Mouse (Mus musculus) MEL (cell line): ENCODE measurements around the gene Kif6. TPM values are rescaled to one million over a fixed set of nuclear protein-coding genes. Genes with fewer than 3 reads are reported as not detected.

Experiments
- DNase-seq: peaks from one replicate; pipeline ENCODE4 v3.0.0; 2011; ENCODE audit warnings: low read depth, low spot score
- H3K27ac ChIP-seq: 2 replicates; pipeline ENCODE4 v1.5.1; 2012; ENCODE audit warnings: low read depth, mild to moderate bottlenecking, control low read depth, low read length, moderate library complexity; ENCODE audit not compliant: control insufficient read depth
- H3K27me3 ChIP-seq, 2 experiments: fragments of 150-350 bp in 1 of 2; sonication (generic) in 1 of 2; 2 replicates each; pipeline ENCODE4 v1.6.1; 2012; ENCODE audit warnings: low read length in 2 of 2, mild to moderate bottlenecking in 2 of 2, improper control_type of control experiment in 1 of 2, moderate library complexity in 1 of 2; ENCODE audit not compliant: insufficient read depth in 2 of 2, control insufficient read depth in 1 of 2
- H3K36me3 ChIP-seq, 2 experiments: 2 replicates each; pipeline ENCODE4 v1.6.1; 2012 to 2014; ENCODE audit warnings: low read length in 2 of 2, improper control_type of control experiment in 1 of 2, inconsistent platforms in 1 of 2, mild to moderate bottlenecking in 1 of 2; ENCODE audit not compliant: insufficient read depth in 2 of 2, control insufficient read depth in 1 of 2
- H3K4me1 ChIP-seq, 2 experiments: fragments of 150-350 bp in 1 of 2; sonication (generic) in 1 of 2; 2 replicates each; pipeline ENCODE4 v1.6.1; 2012; ENCODE audit warnings: low read length in 2 of 2, improper control_type of control experiment in 1 of 2, mild to moderate bottlenecking in 1 of 2; ENCODE audit not compliant: insufficient read depth in 2 of 2, control insufficient read depth in 1 of 2
- H3K4me3 ChIP-seq, 2 experiments: fragments of 150-350 bp in 1 of 2; sonication (generic) in 1 of 2; 2 replicates each; pipeline ENCODE4 v1.5.1; 2012; ENCODE audit warnings: low read depth in 2 of 2, low read length in 2 of 2, mild to moderate bottlenecking in 2 of 2, moderate library complexity in 2 of 2, control low read depth in 1 of 2, improper control_type of control experiment in 1 of 2; ENCODE audit not compliant: control insufficient read depth in 1 of 2, insufficient read depth in 1 of 2
- H3K79me2 ChIP-seq: 2 replicates; pipeline ENCODE4 v1.6.1; 2012; ENCODE audit warnings: mild to moderate bottlenecking, low read length, moderate library complexity; ENCODE audit not compliant: control insufficient read depth, poor library complexity, insufficient read depth
- H3K9ac ChIP-seq: 2 replicates; pipeline ENCODE4 v1.6.1; 2012; ENCODE audit warnings: low read depth, mild to moderate bottlenecking, control low read depth, low read length, moderate library complexity; ENCODE audit not compliant: control insufficient read depth, poor library complexity, severe bottlenecking
- H3K9me3 ChIP-seq: fragments of 150-350 bp; sonication (generic); replicated peaks from 2 replicates; pipeline ENCODE4 v1.6.1; 2012; ENCODE audit warnings: mild to moderate bottlenecking, low read length, improper control_type of control experiment, moderate library complexity; ENCODE audit not compliant: insufficient read depth
- CHD1 ChIP-seq: IDR thresholded peaks from 2 replicates; pipeline ENCODE4 v1.6.1; 2012; ENCODE audit warnings: low read depth, mild to moderate bottlenecking, inconsistent platforms, low read length, improper control_type of control experiment
- CTCF ChIP-seq, 3 experiments: IDR thresholded peaks in 2 of 3; conservative IDR thresholded peaks in 1 of 3; 2 replicates each; pipeline ENCODE4 v1.5.1; 2011 to 2012; ENCODE audit warnings: low read length in 3 of 3, low read depth in 2 of 3, mild to moderate bottlenecking in 2 of 3, improper control_type of control experiment in 1 of 3, inconsistent platforms in 1 of 3, mixed read lengths in 1 of 3, moderate library complexity in 1 of 3; ENCODE audit not compliant: control insufficient read depth in 1 of 3, insufficient read depth in 1 of 3, poor library complexity in 1 of 3, severe bottlenecking in 1 of 3
- E2F4 ChIP-seq: IDR thresholded peaks from 2 replicates; pipeline ENCODE4 v1.6.1; 2011; ENCODE audit warnings: low read depth, low read length, improper control_type of control experiment, borderline replicate concordance
- EP300 ChIP-seq, 2 experiments: IDR thresholded peaks; 2 replicates each; pipeline ENCODE4 v1.6.1; 2011; ENCODE audit warnings: improper control_type of control experiment in 2 of 2, low read length in 2 of 2, low read depth in 1 of 2, mild to moderate bottlenecking in 1 of 2
- GABPA ChIP-seq: IDR thresholded peaks from 2 replicates; pipeline ENCODE4 v1.6.1; 2012; ENCODE audit warnings: low read depth, mild to moderate bottlenecking, inconsistent platforms, low read length, improper control_type of control experiment, moderate library complexity
- GATA1 ChIP-seq: IDR thresholded peaks from 2 replicates; pipeline ENCODE4 v1.6.1; 2011; ENCODE audit warnings: low read depth, low read length, improper control_type of control experiment
- HCFC1 ChIP-seq: IDR thresholded peaks from 2 replicates; pipeline ENCODE4 v1.6.1; 2012; ENCODE audit warnings: low read depth, mild to moderate bottlenecking, inconsistent platforms, low read length, improper control_type of control experiment, moderate library complexity
- KAT2A ChIP-seq: conservative IDR thresholded peaks from 2 replicates; pipeline ENCODE4 v1.6.1; 2012; ENCODE audit warnings: low read depth, low read length, improper control_type of control experiment, inconsistent platforms
- MAZ ChIP-seq: IDR thresholded peaks from 2 replicates; pipeline ENCODE4 v1.6.1; 2012; ENCODE audit warnings: low read depth, mild to moderate bottlenecking, inconsistent platforms, low read length, improper control_type of control experiment
- MEF2A ChIP-seq: IDR thresholded peaks from 2 replicates; pipeline ENCODE4 v1.6.1; 2014; ENCODE audit warnings: low read depth, mild to moderate bottlenecking, inconsistent platforms, low read length, improper control_type of control experiment; ENCODE audit not compliant: poor library complexity, insufficient replicate concordance, severe bottlenecking; ENCODE audit errors: extremely low read depth
- MXI1 ChIP-seq: IDR thresholded peaks from 2 replicates; pipeline ENCODE4 v1.6.1; 2011; ENCODE audit warnings: mild to moderate bottlenecking, low read depth, low read length, improper control_type of control experiment
- MYC ChIP-seq: IDR thresholded peaks from 2 replicates; pipeline ENCODE4 v1.6.1; 2011; ENCODE audit warnings: low read depth, mild to moderate bottlenecking, low read length, improper control_type of control experiment, moderate library complexity
- NELFE ChIP-seq: IDR thresholded peaks from 2 replicates; pipeline ENCODE4 v1.6.1; 2011; ENCODE audit warnings: low read depth, low read length, improper control_type of control experiment
- NRF1 ChIP-seq: IDR thresholded peaks from 2 replicates; pipeline ENCODE4 v1.6.1; 2014; ENCODE audit warnings: low read depth, mild to moderate bottlenecking, inconsistent platforms, low read length, improper control_type of control experiment, moderate library complexity; ENCODE audit not compliant: poor library complexity, insufficient read depth, severe bottlenecking
- POLR2A ChIP-seq, 2 experiments: IDR thresholded peaks; 2 replicates each; pipeline ENCODE4 v1.6.1; 2011 to 2012; ENCODE audit warnings: low read length in 2 of 2, mild to moderate bottlenecking in 2 of 2, control low read depth in 1 of 2, improper control_type of control experiment in 1 of 2, low read depth in 1 of 2, moderate library complexity in 1 of 2; ENCODE audit not compliant: control insufficient read depth in 1 of 2, insufficient read depth in 1 of 2, poor library complexity in 1 of 2
- POLR2AphosphoS2 ChIP-seq: IDR thresholded peaks from 2 replicates; pipeline ENCODE4 v1.6.1; 2011; ENCODE audit warnings: low read length, improper control_type of control experiment
- POLR2AphosphoS5 ChIP-seq: IDR thresholded peaks from 2 replicates; pipeline ENCODE4 v1.6.1; 2012; ENCODE audit warnings: low read depth, borderline replicate concordance, mild to moderate bottlenecking, inconsistent platforms, low read length, moderate library complexity, mixed read lengths
- RCOR1 ChIP-seq: IDR thresholded peaks from 2 replicates; pipeline ENCODE4 v1.6.1; 2012; ENCODE audit warnings: low read depth, mild to moderate bottlenecking, inconsistent platforms, low read length, improper control_type of control experiment
- SIN3A ChIP-seq: IDR thresholded peaks from 2 replicates; pipeline ENCODE4 v1.6.1; 2012; ENCODE audit warnings: low read length, improper control_type of control experiment, inconsistent platforms
- TBP ChIP-seq: IDR thresholded peaks from 2 replicates; pipeline ENCODE4 v1.8.0; 2011; ENCODE audit warnings: low read depth, low read length, improper control_type of control experiment
- USF2 ChIP-seq, 2 experiments: IDR thresholded peaks; 2 replicates each; pipeline ENCODE4 v1.6.1; 2011 to 2012; ENCODE audit warnings: improper control_type of control experiment in 2 of 2, low read length in 2 of 2, borderline replicate concordance in 1 of 2, inconsistent platforms in 1 of 2, low read depth in 1 of 2, mild to moderate bottlenecking in 1 of 2; ENCODE audit not compliant: insufficient read depth in 1 of 2
- ZC3H11A ChIP-seq: IDR thresholded peaks from 2 replicates; pipeline ENCODE4 v1.6.1; 2012; ENCODE audit warnings: low read depth, mild to moderate bottlenecking, inconsistent platforms, low read length, improper control_type of control experiment
- ZKSCAN1 ChIP-seq: IDR thresholded peaks from 2 replicates; pipeline ENCODE4 v1.6.1; 2012; ENCODE audit warnings: low read depth, mild to moderate bottlenecking, inconsistent platforms, low read length, improper control_type of control experiment, moderate library complexity
- polyA plus RNA-seq, 2 experiments: library from polyadenylated mRNA; stranded (reverse) in 1 of 2; unstranded in 1 of 2; fragments of >175 nt in 1 of 2; fragments of >200 nt in 1 of 2; gene quantifications; 2 replicates each; pipeline versions ENCODE4 v1.2.1 to v1.2.4; 2012; ENCODE audit warnings: low replicate concordance in 2 of 2, low read depth in 1 of 2; ENCODE audit not compliant: insufficient read length in 2 of 2, insufficient read depth in 1 of 2, missing spikeins in 1 of 2
- total RNA-seq: library from RNA; depleted of rRNA; stranded (reverse); fragments of 300-350 nt; gene quantifications from 2 replicates; pipeline ENCODE4 v1.2.3, GENCODE M21; 2012

Gene Kif6
- total and polyA plus RNA-seq, 3 experiments = not detected

- Histone ChIP-seq H3K27me3 (no peaks in the 10 kb centered on the region), H3K9ac (no peak overlapping the region), H3K79me2 (no peaks in the 10 kb centered on the region), H3K9me3 (no peaks in the 10 kb centered on the region), H3K27ac (no peak overlapping the region), H3K4me3 (no peak overlapping the region), H3K36me3 (no peaks in the 10 kb centered on the region)
- DNase-seq = no peak
- no peak for TF ChIP-seq GABPA
- TF ChIP-seq POLR2AphosphoS2 = no peak
- no peak for TF ChIP-seq TBP
- no peak for TF ChIP-seq GATA1
- TF ChIP-seq KAT2A = no peak
- TF ChIP-seq MAZ = no peak
- TF ChIP-seq HCFC1 = no peak
- TF ChIP-seq POLR2AphosphoS5 = no peak
- TF ChIP-seq CHD1 = no peak
- TF ChIP-seq, all 39 proteins: peak for 0
- no peaks in the 10 kb centered on the region for H3K4me1 ChIP-seq
Measured at GRCm38 (mm10) chr17:49824841-49825450, 210.0 kb downstream of the Kif6 start.

GRCm38 (mm10) chr17:49825831-49826230 is 210.9 kb downstream of the Kif6 start:
- H3K79me2 ChIP-seq = no peaks in the 10 kb centered on the region
- no peak overlapping the region for H3K9ac ChIP-seq
- no peaks in the 10 kb centered on the region for H3K9me3 ChIP-seq
- no peak overlapping the region for H3K4me3 ChIP-seq
- no peaks in the 10 kb centered on the region for H3K27me3 ChIP-seq
- H3K4me1 ChIP-seq = no peaks in the 10 kb centered on the region
- DNase-seq = no peak
- H3K27ac ChIP-seq = no peak overlapping the region
- TF ChIP-seq MAZ (no peak), CTCF (IDR thresholded peaks at IDR 0.05 in 2 of 3, conservative IDR thresholded peaks at IDR 0.05 in 1 of 3; ENCODE audit: control insufficient read depth in 1 of 3, insufficient read depth in 1 of 3, low read depth in 2 of 3, low read length in 3 of 3, poor library complexity in 1 of 3, severe bottlenecking in 1 of 3) (no peak), TBP (no peak), POLR2AphosphoS2 (no peak), ZKSCAN1 (no peak), POLR2A (IDR thresholded peaks at IDR 0.05; ENCODE audit: control insufficient read depth in 1 of 2, insufficient read depth in 1 of 2, low read depth in 1 of 2, low read length in 2 of 2, poor library complexity in 1 of 2) (no peak), NELFE (no peak), EP300 (IDR thresholded peaks at IDR 0.05; ENCODE audit: low read depth in 1 of 2, low read length in 2 of 2) (no peak), MYC (no peak), E2F4 (no peak), GABPA (no peak), GATA1 (no peak), SIN3A (no peak), KAT2A (no peak), ZC3H11A (no peak), MXI1 (no peak), NRF1 (no peak), MEF2A (no peak), RCOR1 (no peak), USF2 (IDR thresholded peaks at IDR 0.05; ENCODE audit: borderline replicate concordance in 1 of 2, insufficient read depth in 1 of 2, low read depth in 1 of 2, low read length in 2 of 2) (no peak)
- TF ChIP-seq, all 39 proteins: peak for 0
- no peaks in the 10 kb centered on the region for H3K36me3 ChIP-seq
